Comparison of ENCODE assay signal across 8 mouse cellular contexts in genomic region chr10:79669576-79670057, GRCm38 (mm10). TPM values are rescaled to one million over a fixed set of nuclear protein-coding genes. Genes with fewer than 3 reads are reported as not detected.
A peak's percentile ranks its signal among the peaks of the same experiment; 100 is the strongest.
DNase-seq lines count a peak whose midpoint lies in the region; ATAC-seq and TF ChIP-seq lines count a peak whose summit lies in the region.

No protein-coding gene starts in this region.

- under 1% methylated on average over 47 of the region's 47 CpGs for WGBS in embryonic facial prominence, embryonic 10.5 days
- under 1% methylated on average over 47 of the region's 47 CpGs for WGBS in heart, adult 2 months
- under 1% methylated on average over 47 of the region's 47 CpGs for WGBS in liver, adult 2 months
- under 1% methylated on average over 47 of the region's 47 CpGs for WGBS in stomach, embryonic 14.5 days

- no peak for TF ChIP-seq POLR2A in heart, adult 2 months (IDR thresholded peaks at IDR 0.05; ENCODE audit: insufficient read depth, low read depth, low read length)
- no peak for TF ChIP-seq POLR2A in liver, adult 2 months (IDR thresholded peaks at IDR 0.05; ENCODE audit: extremely low read depth, insufficient read depth, low read length)
- no peak for TF ChIP-seq POLR2A in myocyte (IDR thresholded peaks at IDR 0.05; ENCODE audit: insufficient read length, low read depth)

- TF ChIP-seq CTCF in heart, adult 2 months (IDR thresholded peaks at IDR 0.05): no peak
- no peak for TF ChIP-seq CTCF in liver, adult 2 months (IDR thresholded peaks at IDR 0.05; ENCODE audit: low read depth, low read length)

- H3K9ac ChIP-seq in heart, adult 2 months (ENCODE audit: low read depth, low read length): peak overlapping the region; percentile 78
- H3K9ac ChIP-seq in liver, adult 2 months (ENCODE audit: low read depth, low read length): peak overlapping the region; percentile 83
- peak overlapping the region; percentile 81 for H3K9ac ChIP-seq in stomach, embryonic 14.5 days (replicated peaks; ENCODE audit: low read depth, low read length)

- peak overlapping the region; percentile 92 for H3K4me2 ChIP-seq in myocyte (ENCODE audit: low read depth)
- H3K4me2 ChIP-seq in stomach, embryonic 14.5 days (replicated peaks; ENCODE audit: low read depth, low read length): peak overlapping the region; percentile 83

- H3K9me3 ChIP-seq in embryonic facial prominence, embryonic 10.5 days: no peaks in the 10 kb centered on the region
- no peaks in the 10 kb centered on the region for H3K9me3 ChIP-seq in stomach, embryonic 14.5 days (ENCODE audit: control insufficient read depth, low read depth, low read length)

- DNase-seq in 3T3-L1 (ENCODE audit: low read depth, low spot score): peak; percentile 61
- DNase-seq in adrenal gland, postnatal 14 days: peak; percentile 83
- DNase-seq in embryonic facial prominence, embryonic 10.5 days (ENCODE audit: low spot score): peak; percentile 91
- DNase-seq in heart, adult 2 months: peak; percentile 83 to 87
- DNase-seq in kidney, adult 8-10 months: peak; percentile 54 to 70
- DNase-seq in liver, adult 2 months (ENCODE audit: extremely low read depth, low read depth, low spot score): peak; percentile 27

- H3ac ChIP-seq in myocyte (ENCODE audit: control insufficient read depth, insufficient read length): peak overlapping the region; percentile 30

- intact Hi-C loops in heart, adult 2 months (cut with DNase I): loop anchor here (1.0 to 10.0 kb wide), 3 partner anchors 12 to 915 kb away; partner anchors contain the start of gene Ccdc105

- ATAC-seq in stomach, embryonic 14.5 days (ENCODE audit: insufficient number of reproducible peaks, insufficient read depth, low FRiP score, low read depth): peak; percentile 54; the same call in 1 of the 2 replicates

- no peaks in the 10 kb centered on the region for H3K79me2 ChIP-seq in heart, adult 2 months (replicated peaks; ENCODE audit: control insufficient read depth, insufficient read depth, low read length)
- peaks cover 5% of the 10 kb centered on the region; the same call in 1 of the 2 replicates for H3K79me2 ChIP-seq in liver, adult 2 months (ENCODE audit: control insufficient read depth, insufficient read depth, low read length)
- peaks cover 14% of the 10 kb centered on the region for H3K79me2 ChIP-seq in myocyte (ENCODE audit: control insufficient read depth, insufficient read depth)

- H3K4me3 ChIP-seq in embryonic facial prominence, embryonic 10.5 days: peak overlapping the region; percentile 94
- H3K4me3 ChIP-seq in heart, adult 2 months: peak overlapping the region; percentile 82
- H3K4me3 ChIP-seq in liver, adult 2 months (ENCODE audit: insufficient read depth, low read depth, low read length): peak overlapping the region; percentile 84
- H3K4me3 ChIP-seq in myocyte: peak overlapping the region; percentile 74
- peak overlapping the region; percentile 96 for H3K4me3 ChIP-seq in stomach, embryonic 14.5 days (ENCODE audit: low read depth, low read length)

- H3K4me1 ChIP-seq in embryonic facial prominence, embryonic 10.5 days: peaks cover 21% of the 10 kb centered on the region
- H3K4me1 ChIP-seq in heart, adult 2 months (ENCODE audit: control insufficient read depth, insufficient read depth, low read length): peaks cover 5% of the 10 kb centered on the region; the same call in 1 of the 2 replicates
- H3K4me1 ChIP-seq in liver, adult 2 months (ENCODE audit: control insufficient read depth, insufficient read depth, low read length): peaks cover 7% of the 10 kb centered on the region
- H3K4me1 ChIP-seq in stomach, embryonic 14.5 days (ENCODE audit: control insufficient read depth, insufficient read depth, low read length): peaks cover 7% of the 10 kb centered on the region

- H3K27me3 ChIP-seq in embryonic facial prominence, embryonic 10.5 days (replicated peaks; ENCODE audit: low read depth, poor library complexity, severe bottlenecking): no peaks in the 10 kb centered on the region; the same call in 1 of the 2 replicates
- H3K27me3 ChIP-seq in heart, adult 2 months (ENCODE audit: control insufficient read depth, insufficient read depth, low read length): no peaks in the 10 kb centered on the region
- H3K27me3 ChIP-seq in liver, adult 2 months (ENCODE audit: control insufficient read depth, insufficient read depth, low read length): no peaks in the 10 kb centered on the region
- H3K27me3 ChIP-seq in myocyte (ENCODE audit: control insufficient read depth, insufficient read depth, insufficient read length): peaks cover 6% of the 10 kb centered on the region
- H3K27me3 ChIP-seq in stomach, embryonic 14.5 days (ENCODE audit: control insufficient read depth, insufficient read depth, low read length): no peaks in the 10 kb centered on the region

- no peak for TF ChIP-seq EP300 in heart, adult 2 months (IDR thresholded peaks at IDR 0.05; ENCODE audit: insufficient read depth, low read depth, low read length)

- H3K27ac ChIP-seq in embryonic facial prominence, embryonic 10.5 days (replicated peaks): peak overlapping the region; percentile 96
- H3K27ac ChIP-seq in heart, adult 2 months: peak overlapping the region; percentile 92
- peak overlapping the region; percentile 64 for H3K27ac ChIP-seq in liver, adult 2 months (replicated peaks; ENCODE audit: insufficient read depth, low read depth, low read length)
- H3K27ac ChIP-seq in stomach, embryonic 14.5 days (ENCODE audit: low read length): peak overlapping the region; percentile 94

- H3K36me3 ChIP-seq in embryonic facial prominence, embryonic 10.5 days (replicated peaks): peaks cover 23% of the 10 kb centered on the region
- H3K36me3 ChIP-seq in heart, adult 2 months (ENCODE audit: control insufficient read depth, insufficient read depth, low read length): no peaks in the 10 kb centered on the region
- no peaks in the 10 kb centered on the region for H3K36me3 ChIP-seq in liver, adult 2 months (ENCODE audit: control insufficient read depth, insufficient read depth, low read length)
- H3K36me3 ChIP-seq in myocyte (ENCODE audit: control insufficient read depth, insufficient read depth): no peaks in the 10 kb centered on the region
- no peaks in the 10 kb centered on the region for H3K36me3 ChIP-seq in stomach, embryonic 14.5 days (ENCODE audit: control insufficient read depth, insufficient read depth, low read length)

TF ChIP-seq in myocyte, 11 proteins besides CTCF, POLR2A, EP300 and RAD21 (continues in another document):
- TF ChIP-seq SRF (IDR thresholded peaks at IDR 0.05; ENCODE audit: control insufficient read depth, insufficient read length, low read depth) (no peak), USF1 (IDR thresholded peaks at IDR 0.05; ENCODE audit: low read depth) (no peak), CEBPB (IDR thresholded peaks at IDR 0.05; ENCODE audit: insufficient read depth, poor library complexity, severe bottlenecking) (no peak), TCF3 (IDR thresholded peaks at IDR 0.05; ENCODE audit: insufficient read length, low read depth) (no peak), POLR2AphosphoS2 (IDR thresholded peaks at IDR 0.05; ENCODE audit: insufficient read length, low read depth) (no peak)

RNA-seq across cellular contexts. Expression of gene Tpgs1, which starts 0.4 kb away (rescaled TPM):
- total RNA-seq in adrenal gland, postnatal 14 days (2021): 27.8 and 34.1 TPM in 2 replicates
- polyA plus RNA-seq in embryonic facial prominence, embryonic 10.5 days (2016; fragmentation: Nextera tagmentation; extraction: Ambion mirVana): 62.6 and 63.5 TPM in 2 replicates
- 10 to 100 TPM; 16.5 to 18.8 TPM for total RNA-seq in heart, adult 2 months (2021)
- 18.0 and 28.1 TPM in 2 replicates for polyA plus RNA-seq in heart, adult 2 months (2012; rRNA removed)
- 18.2 and 24.4 TPM in 2 replicates for total RNA-seq in liver, adult 2 months (2014; rRNA removed)
- 48.5 and 58.9 TPM in 2 replicates for polyA plus RNA-seq in liver, adult 2 months (2012; rRNA removed)
- 80.2 TPM for polyA plus RNA-seq in myocyte (2012; fragmentation: generic; extraction: Trizol)
- polyA plus RNA-seq in stomach, embryonic 14.5 days (2014; fragmentation: Nextera tagmentation; extraction: Ambion mirVana): 64.5 and 64.8 TPM in 2 replicates

RNA-seq across cellular contexts. Expression of gene Madcam1, which starts 5.3 kb away (rescaled TPM):
- total RNA-seq in adrenal gland, postnatal 14 days (2021): 6.8 TPM in 1 of 2 replicates, not detected in the other
- 2.5 and 3.2 TPM in 2 replicates for polyA plus RNA-seq in embryonic facial prominence, embryonic 10.5 days (2016; fragmentation: Nextera tagmentation; extraction: Ambion mirVana)
- not detected for total RNA-seq in heart, adult 2 months (2021)
- not detected in 2 replicates for polyA plus RNA-seq in heart, adult 2 months (2012; rRNA removed)
- total RNA-seq in liver, adult 2 months (2014; rRNA removed): 0.60 TPM in 1 of 2 replicates, not detected in the other
- polyA plus RNA-seq in liver, adult 2 months (2012; rRNA removed): not detected in 2 replicates
- not detected for polyA plus RNA-seq in myocyte (2012; fragmentation: generic; extraction: Trizol)
- 29.7 and 30.0 TPM in 2 replicates for polyA plus RNA-seq in stomach, embryonic 14.5 days (2014; fragmentation: Nextera tagmentation; extraction: Ambion mirVana)

RNA-seq across cellular contexts. Expression of gene Cdc34, which starts 12.4 kb away (rescaled TPM):
- total RNA-seq in adrenal gland, postnatal 14 days (2021): 79.1 and 82.4 TPM in 2 replicates
- 240 and 250 TPM in 2 replicates for polyA plus RNA-seq in embryonic facial prominence, embryonic 10.5 days (2016; fragmentation: Nextera tagmentation; extraction: Ambion mirVana)
- total RNA-seq in heart, adult 2 months (2021): 100 to 1,000 TPM; 196 to 216 TPM
- polyA plus RNA-seq in heart, adult 2 months (2012; rRNA removed): 352 and 397 TPM in 2 replicates
- 82.1 and 91.1 TPM in 2 replicates for total RNA-seq in liver, adult 2 months (2014; rRNA removed)
- 215 and 222 TPM in 2 replicates for polyA plus RNA-seq in liver, adult 2 months (2012; rRNA removed)
- 299 TPM for polyA plus RNA-seq in myocyte (2012; fragmentation: generic; extraction: Trizol)
- polyA plus RNA-seq in stomach, embryonic 14.5 days (2014; fragmentation: Nextera tagmentation; extraction: Ambion mirVana): 88.7 and 93.6 TPM in 2 replicates

RNA-seq across cellular contexts. Expression of gene Gzmm, which starts 19.2 kb away (rescaled TPM):
- total RNA-seq in adrenal gland, postnatal 14 days (2021): 0.89 and 1.1 TPM in 2 replicates
- 0.88 and 1.5 TPM in 2 replicates for polyA plus RNA-seq in embryonic facial prominence, embryonic 10.5 days (2016; fragmentation: Nextera tagmentation; extraction: Ambion mirVana)
- 1 to 10 TPM; 6.4 to 6.5 TPM for total RNA-seq in heart, adult 2 months (2021)
- polyA plus RNA-seq in heart, adult 2 months (2012; rRNA removed): 7.4 and 9.2 TPM in 2 replicates
- total RNA-seq in liver, adult 2 months (2014; rRNA removed): 0.09 and 0.34 TPM in 2 replicates
- polyA plus RNA-seq in liver, adult 2 months (2012; rRNA removed): 0.09 and 0.37 TPM in 2 replicates
- polyA plus RNA-seq in myocyte (2012; fragmentation: generic; extraction: Trizol): 0.71 TPM
- polyA plus RNA-seq in stomach, embryonic 14.5 days (2014; fragmentation: Nextera tagmentation; extraction: Ambion mirVana): 1.0 and 1.6 TPM in 2 replicates

RNA-seq across cellular contexts. Expression of gene Odf3l2, which starts 24.1 kb away (rescaled TPM):
- not detected in 2 replicates for total RNA-seq in adrenal gland, postnatal 14 days (2021)
- not detected in 2 replicates for polyA plus RNA-seq in embryonic facial prominence, embryonic 10.5 days (2016; fragmentation: Nextera tagmentation; extraction: Ambion mirVana)
- not detected for total RNA-seq in heart, adult 2 months (2021)
- not detected in 2 replicates for polyA plus RNA-seq in heart, adult 2 months (2012; rRNA removed)
- not detected in 2 replicates for total RNA-seq in liver, adult 2 months (2014; rRNA removed)
- polyA plus RNA-seq in liver, adult 2 months (2012; rRNA removed): not detected in 2 replicates
- not detected for polyA plus RNA-seq in myocyte (2012; fragmentation: generic; extraction: Trizol)
- 0.20 TPM in 1 of 2 replicates, not detected in the other for polyA plus RNA-seq in stomach, embryonic 14.5 days (2014; fragmentation: Nextera tagmentation; extraction: Ambion mirVana)

Comparison
In these comparisons a context has a peak if more than half of its experiments do, and no peak if none do; other contexts are left out.
1. Peak in every context shown above with its lines: DNase-seq, ATAC-seq, H3K4me3 ChIP-seq and H3K27ac ChIP-seq.
2. DNase-seq: peak in every context shown above with its lines; median percentile 91 in embryonic facial prominence, embryonic 10.5 days; 85 in heart, adult 2 months; 83 in adrenal gland, postnatal 14 days; 62 in kidney, adult 8-10 months; 61 in 3T3-L1; 27 in liver, adult 2 months.